Mouse (Mus musculus) brain, embryonic 14.5 days (tissue): Measurements from ENCODE around the gene Lipc. TPM values are rescaled to one million over a fixed set of nuclear protein-coding genes. Genes with fewer than 3 reads are reported as not detected.
A peak's percentile ranks its signal among the peaks of the same experiment; 100 is the strongest.

Experiments
- DNase-seq: peaks from one replicate; pipeline ENCODE4 v3.0.0-alpha.2; 2011; ENCODE audit warnings: low read depth
- CTCF ChIP-seq: fragments of 200-500 bp; IDR thresholded peaks from 2 replicates; pipeline ENCODE4 v1.5.1; 2012; ENCODE audit warnings: inconsistent platforms, mild to moderate bottlenecking, moderate library complexity, borderline replicate concordance; ENCODE audit not compliant: insufficient read depth, insufficient read length; ENCODE audit errors: extremely low read depth
- POLR2A ChIP-seq: fragments of 200-500 bp; IDR thresholded peaks from 2 replicates; pipeline ENCODE4 v1.6.1; 2012; ENCODE audit warnings: mild to moderate bottlenecking, inconsistent platforms, borderline replicate concordance; ENCODE audit not compliant: poor library complexity, insufficient read depth, insufficient read length, severe bottlenecking; ENCODE audit errors: extremely low read depth
- polyA plus RNA-seq: library from polyadenylated mRNA; depleted of rRNA; stranded (reverse); fragments of >200 nt; gene quantifications from 2 replicates; pipeline ENCODE4 v1.2.3, GENCODE M21; 2012

Lipc gene
- polyA plus RNA-seq, 1 experiment: 0.16 TPM

DNA sequence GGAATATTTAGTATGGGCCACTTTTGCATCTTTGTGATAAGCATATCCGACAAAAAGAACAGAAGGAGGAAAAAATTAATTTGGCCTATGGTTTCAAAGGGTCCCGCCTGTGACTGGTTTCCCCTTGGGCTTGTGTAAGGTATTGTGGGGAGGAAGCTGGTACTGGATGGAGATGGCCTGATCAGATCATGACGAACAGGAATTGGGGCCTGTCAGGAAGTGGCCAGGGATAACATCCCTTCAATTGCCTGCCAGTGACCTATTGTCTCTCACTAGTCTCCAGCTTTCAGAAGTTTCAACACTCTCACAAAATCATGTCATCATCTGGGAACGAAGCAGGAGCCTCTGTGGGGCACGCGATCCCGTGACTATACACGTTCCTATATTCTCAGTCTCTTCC, 2.7 kb downstream of the Lipc start:
- DNase-seq: no peak
- TF ChIP-seq CTCF (no peak), POLR2A (no peak)

GRCm38 (mm10) chr9:70947312-70947711, 4.7 kb downstream of the Lipc start:
- no peak for DNase-seq
- TF ChIP-seq CTCF (no peak), POLR2A (no peak)

DNA sequence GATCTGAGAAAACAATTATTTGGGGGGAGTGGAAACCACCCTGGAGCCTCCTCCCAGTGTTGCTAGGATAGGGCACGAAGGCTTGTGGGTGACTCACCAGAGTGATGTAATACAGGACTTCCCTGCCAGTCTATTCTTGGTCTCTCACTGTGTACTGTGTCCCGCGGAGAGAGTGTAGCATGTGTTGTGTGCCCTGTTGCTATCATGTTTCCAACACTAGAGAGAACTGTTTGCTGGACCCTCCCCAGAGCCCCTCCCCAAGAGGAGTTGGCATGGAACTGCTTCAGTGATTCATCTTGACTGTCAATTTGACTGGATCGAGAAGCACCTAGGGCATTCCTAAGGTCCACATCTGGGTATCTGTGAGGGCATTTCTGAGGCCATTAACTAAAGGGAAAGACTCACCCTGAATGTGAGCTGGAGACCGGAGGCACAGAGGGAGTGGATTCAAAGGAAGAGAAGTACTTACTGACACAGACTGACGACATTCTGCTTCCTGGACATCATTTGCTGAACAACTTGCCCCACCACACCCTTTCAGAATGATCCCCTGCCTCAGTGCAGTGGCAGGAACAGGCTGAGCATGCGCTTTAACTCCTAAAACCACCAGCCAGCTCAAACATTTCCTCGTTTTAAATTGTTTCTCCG, 9.2 kb downstream of the Lipc start:
- TF ChIP-seq POLR2A (no peak), CTCF (no peak)
- no peak for DNase-seq

DNA sequence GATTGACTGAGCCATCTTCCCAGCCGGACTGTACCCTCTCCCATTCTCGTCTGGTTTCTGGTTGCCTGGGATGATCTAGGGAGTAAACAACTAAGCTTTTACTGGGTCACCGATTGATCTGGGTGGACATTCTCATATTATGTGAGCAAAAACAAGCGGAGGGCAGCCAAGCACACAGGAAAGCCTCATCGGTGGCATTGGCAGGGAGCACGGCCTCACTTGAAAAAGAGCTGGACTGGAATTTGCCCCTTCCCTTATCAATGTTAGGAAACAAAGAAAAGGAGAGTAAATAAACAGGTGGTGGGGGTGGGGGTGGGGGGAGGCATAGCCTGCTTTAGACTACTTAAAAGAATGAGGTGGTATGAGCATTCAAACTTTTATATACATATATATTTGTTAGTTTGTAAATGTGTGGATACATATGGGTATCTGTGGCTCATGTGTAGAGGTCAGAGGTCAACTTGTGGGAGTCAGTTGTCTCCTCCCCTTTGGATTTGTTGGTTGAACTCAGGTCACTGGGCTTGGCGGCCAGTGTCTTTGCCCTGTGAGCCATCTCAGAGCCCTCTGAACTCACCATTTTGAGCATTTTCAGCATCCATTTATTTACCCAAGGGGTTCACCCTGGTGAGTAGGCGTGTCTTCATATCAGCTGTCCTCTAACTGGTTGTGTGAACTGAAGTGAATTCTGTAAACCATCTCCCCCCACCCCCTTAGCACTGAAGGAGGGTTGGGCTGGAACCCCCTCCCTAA, 12.1 kb downstream of the Lipc start:
- DNase-seq: no peak
- no peak for TF ChIP-seq POLR2A
- TF ChIP-seq CTCF: no peak

- no peak for DNase-seq
- no peak for TF ChIP-seq CTCF
- no peak for TF ChIP-seq POLR2A
Measured at GRCm38 (mm10) chr9:70938850-70939249, 13.2 kb downstream of the Lipc start.

GRCm38 (mm10) chr9:70938134-70938533, 13.9 kb downstream of the Lipc start:
- TF ChIP-seq CTCF (no peak), POLR2A (no peak)
- DNase-seq: no peak

- no peak for DNase-seq
- TF ChIP-seq CTCF: no peak
- no peak for TF ChIP-seq POLR2A
Measured at GRCm38 (mm10) chr9:70934587-70935295, 17.3 kb downstream of the Lipc start.

DNA sequence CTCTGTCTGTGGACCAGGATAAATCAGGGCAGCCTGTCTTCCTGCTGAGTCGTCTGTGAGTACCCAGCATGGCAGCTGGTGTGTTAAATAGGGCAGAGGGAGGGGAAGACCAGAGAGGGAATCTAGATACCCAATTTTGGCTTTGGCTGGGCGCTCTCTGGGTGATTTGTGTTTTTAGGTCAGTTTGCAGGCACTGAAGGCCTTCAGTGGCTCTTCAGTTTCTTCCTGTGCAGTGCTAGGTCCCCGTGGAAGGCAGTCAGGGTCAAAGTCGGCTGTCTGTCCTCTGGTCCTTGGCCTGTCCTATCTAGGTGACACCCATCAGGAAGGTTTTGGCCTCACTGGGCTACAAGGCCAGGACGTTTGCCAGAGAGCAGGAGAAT, 21.4 kb downstream of the Lipc start:
- TF ChIP-seq CTCF (no peak), POLR2A (no peak)
- no peak for DNase-seq

GRCm38 (mm10) chr9:70929840-70930640, 22.0 kb downstream of the Lipc start:
- peak; percentile 60; the same call in 1 of the 2 replicates for TF ChIP-seq CTCF
- TF ChIP-seq POLR2A: no peak
- DNase-seq: peak; percentile 55

- no peak for DNase-seq
Measured at GRCm38 (mm10) chr9:70928472-70928871, 23.6 kb downstream of the Lipc start.

DNA sequence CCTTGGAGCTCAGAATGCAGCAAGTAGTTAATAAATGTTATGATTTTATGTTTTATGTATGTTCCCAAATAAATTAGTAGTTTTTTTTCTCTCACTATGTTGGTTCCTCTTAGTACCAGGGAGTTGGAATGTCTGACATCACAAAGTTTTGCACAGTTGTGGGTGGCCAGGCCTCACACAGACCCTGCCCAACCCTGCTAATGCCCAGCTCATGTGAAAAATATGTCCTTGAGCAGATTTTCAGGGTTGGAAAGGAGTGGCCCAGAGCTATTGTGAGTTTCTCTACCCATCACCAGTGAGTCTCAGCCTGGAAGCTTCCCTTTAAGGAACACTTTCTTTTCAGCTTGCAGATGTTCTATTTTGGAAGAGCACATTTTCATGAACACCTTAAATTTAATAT, 24.3 kb downstream of the Lipc start:
- no peak for DNase-seq
- TF ChIP-seq CTCF (no peak), POLR2A (no peak)

More at GRCm38 (mm10) chr9:70928472-70928871, 23.6 kb downstream of the Lipc start:
- TF ChIP-seq CTCF (no peak), POLR2A (no peak)
